Mouse (Mus musculus) megakaryocyte, embryonic 14.5 days (primary cell): ENCODE data around the gene Abcg4.

Source experiments
- FLI1 ChIP-seq: IDR thresholded peaks from 2 replicates; pipeline ENCODE4 v1.6.1; 2012; ENCODE audit warnings: low read length, inconsistent platforms, mixed read lengths
- GATA1 ChIP-seq: IDR thresholded peaks from 3 replicates; pipeline ENCODE4 v1.6.1; 2012; ENCODE audit warnings: mixed read lengths, low read length, inconsistent platforms, borderline replicate concordance

DNA sequence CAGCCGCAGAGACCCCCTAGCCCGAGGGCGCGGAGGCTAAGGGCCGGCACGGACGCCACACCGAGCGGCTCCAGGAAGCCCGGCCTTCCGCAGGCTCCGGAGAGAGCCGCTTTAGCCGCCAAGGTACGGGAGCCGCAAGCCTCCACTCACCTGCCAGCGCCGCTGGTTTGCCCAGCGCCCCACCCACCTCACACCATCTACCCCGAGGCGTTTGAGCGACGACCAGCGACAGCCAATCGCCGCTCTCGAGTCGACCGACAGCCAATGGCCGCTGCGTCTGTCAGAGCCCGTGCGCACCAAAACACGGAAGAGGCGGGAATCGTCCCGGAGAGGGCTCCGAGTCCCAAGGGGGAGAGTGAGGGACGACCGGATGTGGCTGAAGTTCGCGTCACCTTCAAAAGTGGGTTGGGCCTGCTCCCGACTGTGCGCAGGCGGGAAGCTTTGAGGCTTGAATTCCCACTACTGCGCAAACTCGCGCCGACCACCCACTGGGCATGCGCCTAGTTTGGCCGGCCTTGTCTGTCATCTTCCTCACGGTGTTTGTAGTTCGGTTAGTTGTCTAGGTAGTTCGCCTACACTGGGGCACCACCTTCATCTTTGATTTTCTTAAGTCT is 17.2 kb upstream of the Abcg4 start, which contains the start of gene Hinfp:
- TF ChIP-seq GATA1 (no peak), FLI1 (peak; percentile 99; the same call in 1 of the 2 replicates)
